Mouse (Mus musculus) macrophage (primary cell): ENCODE data around the gene Mogs. TPM values are rescaled to one million over a fixed set of nuclear protein-coding genes. Genes with fewer than 3 reads are reported as not detected.

Experiments
- H3K27ac ChIP-seq: fragments of 350-480 bp; formaldehyde crosslinking; 2 replicates; pipeline ENCODE4 v1.9.0; 2021
- H3K36me3 ChIP-seq: fragments of 350-480 bp; formaldehyde crosslinking; 2 replicates; pipeline ENCODE4 v1.9.0; 2021; ENCODE audit errors: inconsistent target
- H3K4me3 ChIP-seq: fragments of 350-480 bp; formaldehyde crosslinking; 2 replicates; pipeline ENCODE4 v1.9.0; 2021; ENCODE audit errors: inconsistent target
- H3K79me2 ChIP-seq: fragments of 350-480 bp; formaldehyde crosslinking; 2 replicates; pipeline ENCODE4 v1.9.0; 2021; ENCODE audit errors: inconsistent target
- WGBS: methylation state at CpG from one replicate; pipeline ENCODE4 v1.1.7; 2026; ENCODE audit warnings: inconsistent platforms; ENCODE audit not compliant: missing documents; 5-methylcytosine and 5-hydroxymethylcytosine counted together
- polyA plus RNA-seq: library from polyadenylated mRNA; stranded (reverse); fragments of 250-400 nt; gene quantifications from 3 replicates; pipeline ENCODE4 v1.2.4, GENCODE M21; 2018; ENCODE audit warnings: inconsistent platforms

Mogs gene
- polyA plus RNA-seq, 1 experiment from 2014 or later = 8.4 TPM

GRCm38 (mm10) chr6:83083497-83083896, 31.8 kb upstream of the Mogs start:
- H3K4me3 ChIP-seq = no peak overlapping the region
- peaks cover 18% of the 10 kb centered on the region; the same call in 1 of the 2 replicates for H3K36me3 ChIP-seq
- WGBS = 85% methylated on average over 5 of the region's 5 CpGs
- no peak overlapping the region for H3K27ac ChIP-seq
- H3K79me2 ChIP-seq = peaks cover 8% of the 10 kb centered on the region; the same call in 1 of the 2 replicates

DNA sequence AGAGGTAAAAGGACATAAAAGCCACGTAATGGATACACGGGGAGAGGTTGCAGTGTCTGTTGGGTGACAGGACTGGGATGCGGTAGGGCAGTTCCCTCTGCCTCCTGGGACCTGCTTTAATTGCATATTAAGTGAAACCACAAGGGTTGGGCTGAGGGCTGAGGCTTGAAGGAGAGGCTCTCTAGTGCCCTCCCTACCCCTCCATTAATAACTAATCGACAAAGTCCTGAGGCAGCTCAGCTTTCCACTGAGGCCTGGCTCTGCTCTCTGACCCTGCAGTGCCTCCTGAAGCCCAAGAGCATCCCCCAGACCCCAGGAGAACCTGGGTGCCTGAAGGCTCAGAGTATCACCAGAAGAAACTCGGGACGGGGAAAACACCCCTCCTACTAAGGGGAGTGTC, 30.8 kb upstream of the Mogs start:
- Histone ChIP-seq H3K36me3 (peaks cover 18% of the 10 kb centered on the region; the same call in 1 of the 2 replicates), H3K79me2 (no peaks in the 10 kb centered on the region), H3K27ac (no peak overlapping the region), H3K4me3 (no peak overlapping the region)
- WGBS = 50% methylated on average over 6 of the region's 6 CpGs

DNA sequence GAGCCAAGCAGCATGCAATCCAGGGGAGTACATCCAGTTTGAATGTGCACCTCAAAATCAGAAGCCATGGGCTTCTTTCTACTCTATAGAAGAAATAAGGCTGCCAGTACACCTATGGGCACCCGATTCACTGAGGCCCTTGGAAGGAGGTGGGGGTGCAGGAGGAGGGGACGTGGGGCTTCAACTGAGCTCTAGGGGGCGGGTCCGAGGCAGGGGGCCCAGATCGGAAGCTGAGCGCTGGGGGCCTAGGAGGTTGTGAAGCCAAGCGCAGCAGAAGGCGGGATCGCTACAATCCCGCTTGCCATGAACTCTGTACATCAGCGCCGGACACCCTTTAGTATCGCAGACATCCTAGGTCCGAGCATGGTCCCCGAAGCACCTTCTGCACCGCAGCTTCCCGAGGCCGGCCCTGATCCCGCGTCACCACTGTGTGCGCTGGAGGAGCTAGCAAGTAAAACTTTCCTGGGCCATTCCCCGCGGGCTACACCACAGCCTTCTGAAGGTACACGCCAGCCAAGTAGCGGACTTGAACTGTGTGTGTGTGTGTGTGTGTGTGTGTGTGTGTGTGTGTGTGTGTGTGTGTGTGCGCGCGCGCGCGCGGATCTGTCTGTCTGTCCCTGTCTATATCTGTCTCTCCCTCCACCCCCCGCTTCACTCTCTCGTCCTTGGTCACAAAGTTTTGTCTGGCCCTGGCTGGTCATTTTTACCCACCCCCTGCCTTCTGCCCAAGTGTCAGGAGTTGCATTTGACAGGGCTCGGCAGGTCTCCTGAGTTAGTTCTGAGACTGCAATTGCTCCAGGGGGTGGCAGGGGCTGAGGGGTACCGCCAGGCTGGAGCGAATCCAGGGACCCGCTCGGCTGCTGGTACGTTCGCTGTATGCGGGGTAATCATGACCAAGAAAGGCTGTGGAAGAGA, 28.9 kb upstream of the Mogs start, which contains the start of gene Lbx2:
Gene Lbx2 (plus strand): TSS at position 247 of the 915 bp plus-strand sequence.
- Histone ChIP-seq H3K36me3 (peaks cover 5% of the 10 kb centered on the region; the same call in 1 of the 2 replicates), H3K27ac (no peak within 1 kb of the TSS)

GRCm38 (mm10) chr6:83087205-83087925, 27.9 kb upstream of the Mogs start:
- H3K27ac ChIP-seq = no peak overlapping the region
- no peaks in the 10 kb centered on the region for H3K79me2 ChIP-seq
- H3K4me3 ChIP-seq = no peak overlapping the region
- H3K36me3 ChIP-seq = no peaks in the 10 kb centered on the region
- WGBS = 28% methylated on average over 47 of the region's 47 CpGs

More for the DNA sequence above, 28.9 kb upstream of the Mogs start, which contains the start of gene Lbx2:
- H3K79me2 ChIP-seq = no peaks in the 10 kb centered on the region
- no peak within 1 kb of the TSS; the same call in 1 of the 2 replicates for H3K4me3 ChIP-seq
- 13% methylated on average over 35 of the region's 42 CpGs for WGBS

DNA sequence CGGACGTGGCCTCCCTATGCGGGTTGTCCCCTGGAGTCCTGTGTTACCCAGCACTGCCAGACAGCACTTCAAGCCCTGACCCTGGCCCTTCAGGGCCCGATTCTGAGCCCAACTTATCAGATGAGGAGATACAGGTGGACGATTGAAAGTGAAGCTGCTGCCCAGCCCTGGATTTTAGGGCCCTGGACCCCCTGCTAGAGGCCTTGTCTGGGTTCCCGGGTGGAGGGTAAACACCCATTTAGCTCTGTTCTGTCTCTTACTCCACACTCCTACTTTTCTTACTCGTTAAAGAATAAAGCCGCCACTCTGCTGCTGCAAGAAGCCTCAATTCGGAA, 27.4 kb upstream of the Mogs start:
- Histone ChIP-seq H3K4me3 (no peak overlapping the region), H3K27ac (no peak overlapping the region), H3K79me2 (no peaks in the 10 kb centered on the region), H3K36me3 (no peaks in the 10 kb centered on the region)
- WGBS = 65% methylated on average over 9 of the region's 9 CpGs

- Histone ChIP-seq H3K36me3 (no peaks in the 10 kb centered on the region), H3K27ac (no peak overlapping the region), H3K79me2 (no peaks in the 10 kb centered on the region), H3K4me3 (no peak overlapping the region)
- 17% methylated on average over 6 of the region's 6 CpGs for WGBS
Measured at GRCm38 (mm10) chr6:83092416-83093127, 22.7 kb upstream of the Mogs start.

- WGBS = 81% methylated on average over 6 of the region's 6 CpGs
- Histone ChIP-seq H3K79me2 (no peaks in the 10 kb centered on the region), H3K36me3 (no peaks in the 10 kb centered on the region), H3K4me3 (no peak overlapping the region), H3K27ac (no peak overlapping the region)
Measured at GRCm38 (mm10) chr6:83095968-83096367, 19.3 kb upstream of the Mogs start.

- Histone ChIP-seq H3K79me2 (peaks cover 11% of the 10 kb centered on the region), H3K36me3 (no peaks in the 10 kb centered on the region), H3K27ac (no peak overlapping the region), H3K4me3 (no peak overlapping the region)
- WGBS = 92% methylated on average over 2 of the region's 2 CpGs
Measured at GRCm38 (mm10) chr6:83098411-83098810, 16.9 kb upstream of the Mogs start.

- under 1% methylated on average over 25 of the region's 25 CpGs for WGBS
- peaks cover 15% of the 10 kb centered on the region; the same call in 1 of the 2 replicates for H3K36me3 ChIP-seq
- H3K27ac ChIP-seq = peak within 1 kb of the TSS; percentile 37
- H3K4me3 ChIP-seq = peak within 1 kb of the TSS; percentile 39
- H3K79me2 ChIP-seq = peaks cover 13% of the 10 kb centered on the region
Measured at GRCm38 (mm10) chr6:83101316-83101687, 14.0 kb upstream of the Mogs start, which contains the start of the genes Ccdc142 and Gm42688. Ccdc142 (plus strand) TSS chr6:83101601. Gm42688 (plus strand) TSS chr6:83101617.

- H3K4me3 ChIP-seq = peak overlapping the region; percentile 39
- H3K27ac ChIP-seq = peak overlapping the region; percentile 37; the same call in 1 of the 2 replicates
- H3K36me3 ChIP-seq = peaks cover 15% of the 10 kb centered on the region; the same call in 1 of the 2 replicates
- peaks cover 13% of the 10 kb centered on the region for H3K79me2 ChIP-seq
- WGBS = 1% methylated on average over 57 of the region's 74 CpGs
Measured at GRCm38 (mm10) chr6:83101688-83102556, 13.4 kb upstream of the Mogs start.

DNA sequence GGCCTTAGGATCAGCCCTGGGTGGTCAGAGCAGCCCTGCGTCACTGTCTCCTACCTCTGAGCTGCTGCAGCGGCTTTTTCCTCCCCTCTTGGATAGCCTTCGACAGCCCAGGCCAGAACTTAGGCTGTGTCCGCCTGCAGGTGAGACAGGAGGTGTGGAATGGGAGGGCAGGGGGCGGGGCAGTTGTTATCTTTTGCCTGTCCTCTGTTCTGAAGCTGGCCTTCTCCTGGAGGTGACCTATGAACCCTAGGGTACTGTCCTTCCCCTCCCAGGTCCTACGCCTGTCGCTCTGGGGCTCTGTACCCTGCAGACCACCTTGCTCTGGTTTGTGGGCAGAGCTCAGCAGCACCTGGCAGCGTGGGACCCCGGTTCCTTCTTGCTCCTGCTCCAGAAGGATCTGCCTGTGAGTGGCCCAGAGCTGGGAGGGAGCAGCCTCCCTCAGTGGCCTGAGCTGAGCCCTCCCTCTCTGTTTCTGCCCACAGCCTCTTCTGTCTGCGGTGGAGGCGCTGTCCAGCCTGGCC, 12.1 kb upstream of the Mogs start:
- Histone ChIP-seq H3K27ac (no peak overlapping the region), H3K4me3 (no peak overlapping the region), H3K36me3 (peaks cover 18% of the 10 kb centered on the region; the same call in 1 of the 2 replicates), H3K79me2 (peaks cover 13% of the 10 kb centered on the region)
- 87% methylated on average over 11 of the region's 11 CpGs for WGBS

- H3K27ac ChIP-seq = no peak overlapping the region
- H3K79me2 ChIP-seq = peaks cover 14% of the 10 kb centered on the region
- WGBS = 93% methylated on average over 3 of the region's 4 CpGs
- no peak overlapping the region for H3K4me3 ChIP-seq
- peaks cover 18% of the 10 kb centered on the region; the same call in 1 of the 2 replicates for H3K36me3 ChIP-seq
Measured at GRCm38 (mm10) chr6:83104158-83104557, 11.1 kb upstream of the Mogs start.
